Mouse (Mus musculus): ENCODE data around the gene Sost. TPM values are rescaled to one million over a fixed set of nuclear protein-coding genes. Genes with fewer than 3 reads are reported as not detected.

Sost gene
- polyA plus RNA-seq, 1 experiment from 2014 or later = not detected

DNA sequence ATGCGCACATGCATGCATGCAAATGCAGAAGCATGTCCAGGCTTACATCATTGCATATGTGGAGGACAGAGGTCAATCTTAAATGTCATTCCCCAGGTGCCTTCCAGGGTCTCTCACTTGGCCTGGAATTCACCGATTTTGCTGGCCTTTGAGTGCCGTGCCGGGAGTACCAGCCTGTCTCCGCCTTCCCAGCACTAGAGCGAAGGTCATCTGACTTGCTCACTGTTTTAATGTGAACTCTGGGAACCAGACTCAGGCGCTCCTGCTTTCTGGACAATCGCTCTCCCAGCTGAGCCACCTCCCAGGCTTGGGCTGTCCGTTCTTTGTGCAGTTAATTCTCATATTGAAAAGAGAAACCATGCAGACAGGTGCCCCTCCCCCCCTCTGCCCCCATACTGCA is 39.5 kb upstream of the Sost start:
- no peak for ATAC-seq (ENCODE audit: low FRiP score)
- no peak overlapping the region for H3K4me3 ChIP-seq (ENCODE audit: low read depth, low read length)
- no peak overlapping the region for H3K4me2 ChIP-seq
- H3K4me1 ChIP-seq (ENCODE audit: control insufficient read depth, insufficient read depth, low read length) = no peaks in the 10 kb centered on the region
- H3K27me3 ChIP-seq (ENCODE audit: control insufficient read depth, insufficient read depth, low read length) = no peaks in the 10 kb centered on the region
- H3K27ac ChIP-seq (ENCODE audit: low read depth, low read length) = no peak overlapping the region
- no peaks in the 10 kb centered on the region for H3K9me3 ChIP-seq (ENCODE audit: control insufficient read depth, low read length)
- 66% methylated on average over 9 of the region's 9 CpGs for WGBS
- H3K9ac ChIP-seq (ENCODE audit: low read length) = no peak overlapping the region
- no peak for DNase-seq (ENCODE audit: low spot score, missing footprints)
- H3K36me3 ChIP-seq (ENCODE audit: control insufficient read depth, insufficient read depth, low read length) = peaks cover 3% of the 10 kb centered on the region; the same call in 1 of the 2 replicates

DNA sequence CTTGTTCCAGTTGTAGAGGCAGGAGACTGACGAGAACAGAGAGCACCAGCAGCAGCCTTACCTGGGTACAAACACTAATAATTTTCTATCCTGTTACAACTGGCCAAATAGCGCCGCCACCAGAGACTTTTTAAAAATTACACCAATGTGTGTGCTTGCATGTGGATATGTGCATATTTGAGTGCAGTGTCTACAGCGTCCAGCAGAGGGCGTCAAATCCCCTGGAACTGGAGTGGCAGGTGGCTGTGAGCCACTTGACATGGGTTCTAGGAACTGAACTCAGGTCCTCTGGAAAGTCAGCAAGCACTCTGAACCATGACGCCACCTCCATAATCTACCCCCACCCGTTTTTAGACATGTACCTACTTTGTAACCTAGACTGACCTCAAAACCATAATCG is 37.4 kb upstream of the Sost start:
- H3K27me3 ChIP-seq (ENCODE audit: control insufficient read depth, insufficient read depth, low read length) = no peaks in the 10 kb centered on the region
- H3K4me2 ChIP-seq = no peak overlapping the region
- no peak overlapping the region for H3K27ac ChIP-seq (ENCODE audit: low read depth, low read length)
- H3K36me3 ChIP-seq (ENCODE audit: control insufficient read depth, insufficient read depth, low read length) = peaks cover 6% of the 10 kb centered on the region
- no peaks in the 10 kb centered on the region for H3K4me1 ChIP-seq (ENCODE audit: control insufficient read depth, insufficient read depth, low read length)
- WGBS = 89% methylated on average over 8 of the region's 8 CpGs
- no peak for DNase-seq (ENCODE audit: low spot score, missing footprints)
- no peaks in the 10 kb centered on the region for H3K9me3 ChIP-seq (ENCODE audit: control insufficient read depth, low read length)
- ATAC-seq (ENCODE audit: low FRiP score) = no peak
- no peak overlapping the region for H3K4me3 ChIP-seq (ENCODE audit: low read depth, low read length)
- H3K9ac ChIP-seq (ENCODE audit: low read length) = no peak overlapping the region

DNA sequence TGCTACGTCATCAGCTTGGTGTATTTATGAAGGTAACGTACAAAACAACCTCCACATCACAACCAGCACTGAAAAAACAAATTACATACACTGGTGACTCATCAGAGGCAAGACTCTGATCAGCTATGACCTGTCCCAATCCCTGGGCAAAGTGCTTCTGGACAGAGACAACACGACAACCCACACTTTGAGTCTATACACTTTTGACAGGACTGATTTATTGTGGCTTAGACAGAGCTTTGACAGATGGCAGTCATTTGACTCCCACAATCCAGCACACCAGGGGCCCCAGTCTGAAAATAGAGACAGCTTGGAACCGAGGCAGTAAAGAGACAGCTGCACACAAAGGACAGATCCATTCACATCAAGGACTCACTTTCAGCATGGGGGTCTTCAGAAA is 32.7 kb upstream of the Sost start:
- WGBS = 65% methylated on average over 4 of the region's 4 CpGs
- H3K27ac ChIP-seq (ENCODE audit: low read depth, low read length) = no peak overlapping the region
- H3K27me3 ChIP-seq (ENCODE audit: control insufficient read depth, insufficient read depth, low read length) = no peaks in the 10 kb centered on the region
- no peak overlapping the region for H3K4me2 ChIP-seq
- H3K4me3 ChIP-seq (ENCODE audit: low read depth, low read length) = no peak overlapping the region
- peaks cover 5% of the 10 kb centered on the region for H3K36me3 ChIP-seq (ENCODE audit: control insufficient read depth, insufficient read depth, low read length)
- H3K9me3 ChIP-seq (ENCODE audit: control insufficient read depth, low read length) = no peaks in the 10 kb centered on the region
- DNase-seq (ENCODE audit: low spot score, missing footprints) (no peak), ATAC-seq (ENCODE audit: low FRiP score) (no peak)
- H3K4me1 ChIP-seq (ENCODE audit: control insufficient read depth, insufficient read depth, low read length) = no peaks in the 10 kb centered on the region
- H3K9ac ChIP-seq (ENCODE audit: low read length) = no peak overlapping the region

DNA sequence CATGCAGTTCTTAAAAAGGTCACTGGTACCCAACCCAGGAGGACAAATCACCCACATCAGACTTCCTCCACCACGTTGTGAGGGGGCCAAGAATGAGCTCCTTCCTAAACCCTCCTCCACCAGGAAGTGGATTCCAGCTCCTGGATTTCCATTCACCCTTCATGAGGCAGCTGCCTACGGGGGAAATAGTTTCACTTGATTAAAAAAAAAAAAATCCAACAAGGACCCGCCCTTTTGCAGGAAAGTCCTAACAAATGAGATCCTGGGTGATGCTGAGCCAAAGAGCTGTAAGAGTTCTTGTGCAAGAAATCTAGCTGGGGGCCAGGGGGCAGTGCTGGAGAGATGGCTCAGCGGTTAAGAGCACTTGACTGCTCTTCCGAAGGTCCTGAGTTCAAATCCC is 31.4 kb upstream of the Sost start:
- no peaks in the 10 kb centered on the region for H3K27me3 ChIP-seq (ENCODE audit: control insufficient read depth, insufficient read depth, low read length)
- H3K4me3 ChIP-seq (ENCODE audit: low read depth, low read length) = no peak overlapping the region
- no peaks in the 10 kb centered on the region for H3K9me3 ChIP-seq (ENCODE audit: control insufficient read depth, low read length)
- H3K9ac ChIP-seq (ENCODE audit: low read length) = no peak overlapping the region
- ATAC-seq (ENCODE audit: low FRiP score) (no peak), DNase-seq (ENCODE audit: low spot score, missing footprints) (no peak)
- H3K4me1 ChIP-seq (ENCODE audit: control insufficient read depth, insufficient read depth, low read length) = no peaks in the 10 kb centered on the region
- peaks cover 3% of the 10 kb centered on the region; the same call in 1 of the 2 replicates for H3K36me3 ChIP-seq (ENCODE audit: control insufficient read depth, insufficient read depth, low read length)
- 66% methylated on average over 5 of the region's 5 CpGs for WGBS
- H3K27ac ChIP-seq (ENCODE audit: low read depth, low read length) = no peak overlapping the region
- no peak overlapping the region for H3K4me2 ChIP-seq

DNA sequence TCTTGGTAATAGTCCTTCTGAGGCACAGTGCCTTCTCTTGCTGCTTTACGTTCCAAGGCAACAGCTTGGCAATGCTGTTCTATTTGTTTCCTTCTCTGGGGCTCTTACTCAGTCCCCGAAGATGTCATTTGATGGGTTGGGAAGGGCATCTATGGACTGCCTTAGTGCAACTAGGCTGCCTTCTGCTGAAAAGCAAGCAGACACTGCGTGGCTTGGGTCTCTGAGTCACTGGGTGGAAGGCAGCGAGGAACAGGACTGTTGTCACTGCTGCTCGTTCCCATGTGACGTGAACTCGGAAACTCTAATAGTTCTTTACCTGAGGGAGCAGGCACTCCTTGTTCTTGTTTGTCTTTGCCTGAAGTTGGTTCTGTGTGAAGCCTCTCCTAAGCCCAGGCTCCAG is 29.1 kb upstream of the Sost start:
- 96% methylated on average over 7 of the region's 7 CpGs for WGBS
- Histone ChIP-seq H3K4me1 (ENCODE audit: control insufficient read depth, insufficient read depth, low read length) (no peaks in the 10 kb centered on the region), H3K36me3 (ENCODE audit: control insufficient read depth, insufficient read depth, low read length) (peaks cover 3% of the 10 kb centered on the region; the same call in 1 of the 2 replicates), H3K27ac (ENCODE audit: low read depth, low read length) (no peak overlapping the region), H3K9ac (ENCODE audit: low read length) (no peak overlapping the region), H3K9me3 (ENCODE audit: control insufficient read depth, low read length) (no peaks in the 10 kb centered on the region), H3K4me2 (no peak overlapping the region), H3K27me3 (ENCODE audit: control insufficient read depth, insufficient read depth, low read length) (no peaks in the 10 kb centered on the region), H3K4me3 (ENCODE audit: low read depth, low read length) (no peak overlapping the region)
- DNase-seq (ENCODE audit: low spot score, missing footprints) (no peak), ATAC-seq (ENCODE audit: low FRiP score) (no peak)

DNA sequence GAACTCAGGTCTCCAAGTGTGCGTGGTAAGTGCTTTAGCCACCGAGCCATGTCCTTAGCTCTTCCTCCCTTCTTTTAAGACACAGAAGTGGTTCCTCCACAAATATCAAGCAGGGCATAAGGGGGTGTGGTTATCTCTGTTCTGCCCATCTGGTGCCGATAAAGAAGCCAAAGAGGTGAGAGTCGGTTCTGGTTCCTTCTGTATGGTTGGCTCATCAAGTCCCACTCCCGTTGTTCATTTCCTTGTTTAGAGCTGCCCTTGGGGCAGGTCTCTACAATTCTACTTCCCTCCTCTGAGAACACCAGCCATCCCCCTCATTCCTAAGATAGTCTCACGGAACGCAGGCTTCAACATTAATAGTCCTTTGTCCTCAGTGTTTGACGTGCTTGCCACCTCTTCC is 27.3 kb upstream of the Sost start:
- H3K4me3 ChIP-seq (ENCODE audit: low read depth, low read length) = no peak overlapping the region
- WGBS = 90% methylated on average over 8 of the region's 8 CpGs
- no peaks in the 10 kb centered on the region for H3K36me3 ChIP-seq (ENCODE audit: control insufficient read depth, insufficient read depth, low read length)
- no peaks in the 10 kb centered on the region for H3K27me3 ChIP-seq (ENCODE audit: control insufficient read depth, insufficient read depth, low read length)
- no peak for DNase-seq (ENCODE audit: low spot score, missing footprints)
- H3K4me1 ChIP-seq (ENCODE audit: control insufficient read depth, insufficient read depth, low read length) = no peaks in the 10 kb centered on the region
- ATAC-seq (ENCODE audit: low FRiP score) = no peak
- H3K9ac ChIP-seq (ENCODE audit: low read length) = no peak overlapping the region
- H3K9me3 ChIP-seq (ENCODE audit: control insufficient read depth, low read length) = no peaks in the 10 kb centered on the region
- no peak overlapping the region for H3K4me2 ChIP-seq
- no peak overlapping the region for H3K27ac ChIP-seq (ENCODE audit: low read depth, low read length)

DNA sequence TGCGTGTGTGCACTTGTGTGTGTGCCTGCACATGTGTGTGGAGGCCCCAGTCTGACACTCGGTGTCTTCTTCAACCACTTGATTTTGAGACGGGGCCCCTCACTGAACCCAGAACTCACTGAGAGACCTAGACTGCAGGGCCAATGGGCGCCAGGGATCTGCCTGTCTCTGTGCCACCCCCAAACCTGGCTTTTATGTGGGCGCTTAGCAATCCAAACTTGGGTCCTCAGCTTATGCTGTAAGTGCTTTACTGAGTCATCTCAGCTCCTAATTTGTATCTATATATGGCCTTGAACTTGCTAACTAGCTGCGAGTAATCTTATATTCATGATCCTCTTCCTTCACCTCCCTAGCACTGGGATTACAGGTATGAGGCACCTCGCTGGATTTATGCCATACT is 25.6 kb upstream of the Sost start:
- H3K4me2 ChIP-seq = no peak overlapping the region
- H3K27me3 ChIP-seq (ENCODE audit: control insufficient read depth, insufficient read depth, low read length) = no peaks in the 10 kb centered on the region
- no peaks in the 10 kb centered on the region for H3K4me1 ChIP-seq (ENCODE audit: control insufficient read depth, insufficient read depth, low read length)
- no peaks in the 10 kb centered on the region for H3K9me3 ChIP-seq (ENCODE audit: control insufficient read depth, low read length)
- no peak overlapping the region for H3K27ac ChIP-seq (ENCODE audit: low read depth, low read length)
- ATAC-seq (ENCODE audit: low FRiP score) (no peak), DNase-seq (ENCODE audit: low spot score, missing footprints) (no peak)
- WGBS = 84% methylated on average over 7 of the region's 7 CpGs
- H3K4me3 ChIP-seq (ENCODE audit: low read depth, low read length) = no peak overlapping the region
- no peaks in the 10 kb centered on the region for H3K36me3 ChIP-seq (ENCODE audit: control insufficient read depth, insufficient read depth, low read length)
- no peak overlapping the region for H3K9ac ChIP-seq (ENCODE audit: low read length)

DNA sequence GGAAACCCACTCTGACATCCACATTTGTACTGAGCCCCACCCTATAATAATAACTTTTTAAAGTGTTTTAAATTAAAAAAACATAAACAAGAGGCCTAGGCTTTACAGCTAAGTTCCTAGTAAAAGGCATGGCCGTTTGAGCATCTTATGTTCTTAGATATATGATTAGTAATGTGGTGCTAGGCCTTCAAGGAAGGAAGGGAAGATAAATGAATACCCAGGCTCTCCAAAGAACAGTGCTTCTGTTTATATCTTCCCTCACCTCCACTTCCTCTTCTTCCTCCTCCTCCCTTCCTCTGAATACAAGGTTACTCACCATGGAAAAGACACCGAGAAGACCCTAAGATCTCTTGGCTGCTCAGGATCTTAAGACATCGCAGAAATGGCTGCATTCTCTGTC is 25.0 kb upstream of the Sost start:
- Histone ChIP-seq H3K27ac (ENCODE audit: low read depth, low read length) (no peak overlapping the region), H3K9me3 (ENCODE audit: control insufficient read depth, low read length) (no peaks in the 10 kb centered on the region), H3K9ac (ENCODE audit: low read length) (no peak overlapping the region), H3K27me3 (ENCODE audit: control insufficient read depth, insufficient read depth, low read length) (no peaks in the 10 kb centered on the region; the same call in 1 of the 2 replicates), H3K4me3 (ENCODE audit: low read depth, low read length) (no peak overlapping the region), H3K4me1 (ENCODE audit: control insufficient read depth, insufficient read depth, low read length) (no peaks in the 10 kb centered on the region), H3K4me2 (no peak overlapping the region), H3K36me3 (ENCODE audit: control insufficient read depth, insufficient read depth, low read length) (no peaks in the 10 kb centered on the region)
- DNase-seq (ENCODE audit: low spot score, missing footprints) (no peak), ATAC-seq (ENCODE audit: low FRiP score) (no peak)
- 90% methylated on average over 3 of the region's 3 CpGs for WGBS

DNA sequence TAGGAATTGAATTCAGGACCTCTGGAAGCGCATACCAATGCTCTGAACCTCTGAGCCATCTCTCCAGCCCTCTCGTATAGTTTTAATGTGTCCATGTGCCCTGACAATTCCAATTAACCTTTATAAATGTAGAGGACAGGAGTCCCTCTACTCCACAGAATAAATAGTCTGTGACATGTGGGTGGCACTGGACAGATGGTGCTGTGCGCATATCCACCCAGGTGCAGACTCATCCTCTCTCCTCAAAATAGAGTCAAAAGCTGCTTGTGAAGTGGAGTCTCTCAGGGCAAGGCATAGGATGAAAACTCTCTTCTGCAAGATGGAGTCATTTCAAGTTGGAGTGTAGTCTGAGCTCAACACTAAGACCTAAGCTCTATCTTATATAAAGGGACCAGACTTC is 23.4 kb upstream of the Sost start:
- ATAC-seq (ENCODE audit: low FRiP score) = no peak
- H3K9me3 ChIP-seq (ENCODE audit: control insufficient read depth, low read length) = no peaks in the 10 kb centered on the region
- H3K36me3 ChIP-seq (ENCODE audit: control insufficient read depth, insufficient read depth, low read length) = no peaks in the 10 kb centered on the region
- no peaks in the 10 kb centered on the region; the same call in 1 of the 2 replicates for H3K27me3 ChIP-seq (ENCODE audit: control insufficient read depth, insufficient read depth, low read length)
- no peak overlapping the region for H3K27ac ChIP-seq (ENCODE audit: low read depth, low read length)
- 88% methylated on average over 3 of the region's 3 CpGs for WGBS
- no peak overlapping the region for H3K9ac ChIP-seq (ENCODE audit: low read length)
- H3K4me2 ChIP-seq = no peak overlapping the region
- H3K4me1 ChIP-seq (ENCODE audit: control insufficient read depth, insufficient read depth, low read length) = no peaks in the 10 kb centered on the region; the same call in 1 of the 2 replicates
- H3K4me3 ChIP-seq (ENCODE audit: low read depth, low read length) = no peak overlapping the region
- no peak for DNase-seq (ENCODE audit: low spot score, missing footprints)

DNA sequence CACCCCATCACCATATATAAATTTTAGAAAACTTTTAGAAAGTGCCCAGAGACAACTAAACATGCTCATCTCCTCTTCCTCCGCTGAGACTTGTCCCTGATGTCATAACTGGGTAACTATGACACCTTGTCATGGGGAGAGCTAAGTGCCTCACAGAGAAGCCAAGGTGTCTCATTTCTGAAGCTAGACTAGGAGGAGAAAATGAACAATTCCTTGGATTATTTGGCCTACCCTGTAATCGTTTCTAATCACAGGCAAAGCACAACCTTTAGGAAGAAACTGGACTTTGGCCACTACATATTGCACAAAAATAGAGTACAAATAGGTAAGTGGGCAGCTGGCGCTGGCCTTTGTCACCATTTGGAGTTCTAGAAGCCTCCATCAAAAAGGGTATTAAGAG is 20.1 kb upstream of the Sost start, which contains the start of gene Dusp3:
Gene Dusp3 (minus strand): TSS at position 101 of the 400 bp plus-strand sequence.
- H3K36me3 ChIP-seq (ENCODE audit: control insufficient read depth, insufficient read depth, low read length) = no peaks in the 10 kb centered on the region
- H3K9me3 ChIP-seq (ENCODE audit: control insufficient read depth, low read length) = no peaks in the 10 kb centered on the region
- H3K27ac ChIP-seq (ENCODE audit: low read depth, low read length) = no peak within 1 kb of the TSS
- H3K9ac ChIP-seq (ENCODE audit: low read length) = no peak within 1 kb of the TSS
- DNase-seq (ENCODE audit: low spot score, missing footprints) = no peak
- H3K27me3 ChIP-seq (ENCODE audit: control insufficient read depth, insufficient read depth, low read length) = no peaks in the 10 kb centered on the region; the same call in 1 of the 2 replicates
- WGBS = 82% methylated on average over 3 of the region's 3 CpGs
- H3K4me3 ChIP-seq (ENCODE audit: low read depth, low read length) = no peak within 1 kb of the TSS
- no peak within 1 kb of the TSS for H3K4me2 ChIP-seq
- no peak for ATAC-seq (ENCODE audit: low FRiP score)
- H3K4me1 ChIP-seq (ENCODE audit: control insufficient read depth, insufficient read depth, low read length) = peaks cover 7% of the 10 kb centered on the region; the same call in 1 of the 2 replicates
